Mouse (Mus musculus) cerebral cortex, adult 2 months (tissue): ENCODE data around the gene Lipn.

Experiments used
- WGBS: fragments of 180-500 bp; shearing (Covaris S2); methylation state at CpG from one replicate; pipeline ENCODE4 v1.1.7; 2018; 5-methylcytosine and 5-hydroxymethylcytosine counted together

The Lipn gene

DNA sequence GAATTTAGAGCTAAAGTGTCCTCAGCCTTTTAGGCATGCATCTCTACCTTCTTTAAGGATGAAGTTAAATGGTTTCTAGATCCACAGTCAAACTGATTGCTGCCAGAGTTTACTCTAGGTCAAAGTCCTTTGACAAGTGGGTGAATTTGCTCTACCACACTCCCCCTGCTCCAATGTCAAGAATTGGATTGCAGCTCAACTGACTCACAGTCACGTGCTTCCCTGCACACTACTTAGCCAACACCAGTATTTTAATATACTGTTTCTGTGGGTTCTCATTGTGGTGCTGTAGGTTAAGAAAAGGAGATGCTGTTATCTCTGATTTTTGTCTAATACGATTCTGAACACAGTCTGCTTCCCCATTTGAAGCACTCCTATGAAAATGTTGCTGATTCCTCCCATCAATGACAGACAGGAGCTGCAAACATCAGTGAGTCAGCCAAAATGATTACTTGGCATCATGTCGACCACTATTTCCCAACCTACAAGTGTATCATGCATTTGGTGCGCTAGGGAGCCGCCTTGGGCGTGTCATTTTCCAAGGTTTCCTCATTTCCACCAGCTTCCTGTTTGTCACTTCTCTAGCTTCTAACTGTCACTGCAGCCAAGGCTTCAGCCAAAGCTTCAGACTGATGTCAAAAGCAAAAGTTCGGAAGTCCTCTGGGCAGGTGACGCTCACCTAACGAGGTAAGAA is at the start of gene Lipn:
Gene Lipn (plus strand): TSS at position 580 of the 694 bp plus-strand sequence.
- 87% methylated on average over 9 of the region's 9 CpGs for WGBS

DNA sequence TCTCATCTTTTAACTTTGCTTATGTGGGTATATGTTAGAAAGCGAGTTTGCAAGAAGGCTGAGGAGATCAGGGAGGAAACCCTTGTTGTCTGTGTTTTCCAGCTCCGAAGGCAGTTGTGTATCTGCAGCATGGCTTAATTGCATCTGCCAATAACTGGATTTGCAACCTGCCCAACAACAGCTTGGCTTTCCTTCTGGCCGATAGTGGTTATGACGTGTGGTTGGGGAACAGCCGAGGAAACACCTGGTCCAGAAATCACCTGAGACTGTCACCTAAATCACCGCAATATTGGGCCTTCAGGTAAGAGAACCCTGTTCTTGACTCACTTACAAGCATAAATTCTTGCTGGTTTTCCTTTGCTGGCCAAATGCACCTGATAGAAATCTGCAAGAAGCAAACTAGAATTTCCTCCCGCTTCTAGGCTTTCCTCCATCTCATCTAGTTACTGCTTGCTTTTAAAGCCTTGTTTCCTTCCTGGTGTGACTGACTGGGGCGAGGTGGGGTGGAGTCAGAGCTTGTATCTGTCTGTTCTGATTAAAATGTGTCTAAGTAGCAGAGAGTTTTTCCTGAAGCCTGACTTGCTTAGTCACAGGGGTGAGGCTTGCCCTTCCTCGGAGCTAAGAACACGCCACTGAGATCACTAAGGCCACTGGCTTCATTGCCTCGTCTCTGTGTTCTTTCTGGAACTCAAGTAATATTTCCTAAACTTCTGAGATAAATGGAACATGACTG is 45.6 kb upstream of the Lipn start:
- 87% methylated on average over 11 of the region's 11 CpGs for WGBS

GRCm38 (mm10) chr19:34022759-34023158 is 44.4 kb upstream of the Lipn start:
- 37% methylated on average over 3 of the region's 3 CpGs for WGBS

DNA sequence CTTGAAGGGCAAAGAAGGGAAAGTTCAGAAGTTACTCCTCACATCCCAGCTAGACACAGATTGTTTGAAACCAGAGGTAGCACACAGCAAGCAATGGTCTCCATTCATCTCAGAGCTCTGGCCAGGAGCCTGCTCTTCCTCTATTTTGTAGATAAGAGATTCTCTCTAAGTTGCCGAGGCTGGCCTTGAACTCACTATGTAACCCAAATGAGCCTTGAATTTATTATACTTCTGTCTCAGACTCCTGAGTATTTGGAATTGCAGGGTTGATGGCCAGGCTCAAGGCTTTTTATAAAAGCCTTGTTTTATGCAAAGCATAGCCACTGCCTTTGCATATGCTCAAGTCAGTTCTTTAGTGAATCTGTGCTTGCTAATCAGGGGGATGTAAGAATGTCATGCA is 27.4 kb upstream of the Lipn start:
- WGBS = 78% methylated on average over 1 of the region's 1 CpGs

- WGBS = 63% methylated on average over 6 of the region's 6 CpGs
These were observed 24.1 kb upstream of the Lipn start for GRCm38 (mm10) chr19:34043008-34043407.

GRCm38 (mm10) chr19:34049371-34050039 is 17.7 kb upstream of the Lipn start:
- 80% methylated on average over 3 of the region's 3 CpGs for WGBS

DNA sequence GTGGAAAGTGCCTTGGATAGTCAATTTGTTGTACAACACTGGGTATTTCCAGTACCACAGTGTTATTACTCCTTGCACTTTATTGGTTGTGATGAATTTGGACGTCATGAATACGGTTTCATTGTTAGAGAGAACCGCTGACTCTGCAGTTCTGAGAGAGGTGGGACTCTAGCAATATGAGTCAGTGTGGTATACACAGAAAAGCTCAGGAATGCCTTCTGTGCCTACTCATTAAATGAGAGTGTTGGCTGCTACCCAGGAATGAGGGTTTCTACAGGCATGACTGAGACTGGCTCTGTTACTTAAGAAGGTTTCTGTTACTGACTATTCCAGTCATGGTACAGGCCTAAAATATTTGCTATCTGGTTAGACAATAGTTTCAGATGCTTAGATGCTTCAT is 15.7 kb upstream of the Lipn start:
- 44% methylated on average over 3 of the region's 3 CpGs for WGBS

DNA sequence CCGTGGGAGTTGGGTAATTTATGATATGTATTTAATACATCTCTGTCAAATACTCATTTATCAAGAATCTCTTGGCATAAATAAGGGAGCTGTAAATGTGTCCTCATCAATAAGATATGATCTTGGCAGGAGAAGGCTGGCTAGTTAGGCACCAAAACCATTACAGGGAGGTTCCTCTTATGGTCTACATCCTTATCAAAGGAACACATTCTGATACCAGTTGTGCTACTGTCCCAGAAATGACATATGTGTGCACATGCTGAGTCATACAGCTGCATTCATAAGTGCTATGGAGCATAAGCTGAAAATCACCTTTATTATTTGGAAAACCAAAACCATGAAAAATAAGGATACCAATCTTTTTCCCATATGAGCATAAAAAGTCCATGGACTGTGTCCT is 3.6 kb upstream of the Lipn start:
- 58% methylated on average over 1 of the region's 1 CpGs for WGBS

DNA sequence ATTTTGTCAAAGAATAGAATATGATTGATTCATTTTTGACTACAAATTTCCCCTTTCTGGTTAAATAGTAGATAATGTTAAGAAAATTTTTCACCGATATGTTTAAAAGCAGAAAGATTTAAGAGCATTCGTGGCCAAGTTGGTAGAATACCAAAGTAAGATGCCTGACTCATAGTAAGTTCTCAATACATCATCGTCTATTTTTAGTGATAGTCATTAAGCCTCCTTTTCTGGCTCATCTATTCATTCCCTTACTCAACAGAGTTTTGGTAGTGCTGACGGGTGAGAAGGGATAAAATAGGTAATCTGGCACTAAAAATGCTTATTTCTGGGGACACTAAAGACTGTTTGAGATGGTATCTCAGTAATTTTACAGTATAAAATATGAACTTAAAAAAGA is 3.1 kb upstream of the Lipn start:
- 38% methylated on average over 4 of the region's 4 CpGs for WGBS

DNA sequence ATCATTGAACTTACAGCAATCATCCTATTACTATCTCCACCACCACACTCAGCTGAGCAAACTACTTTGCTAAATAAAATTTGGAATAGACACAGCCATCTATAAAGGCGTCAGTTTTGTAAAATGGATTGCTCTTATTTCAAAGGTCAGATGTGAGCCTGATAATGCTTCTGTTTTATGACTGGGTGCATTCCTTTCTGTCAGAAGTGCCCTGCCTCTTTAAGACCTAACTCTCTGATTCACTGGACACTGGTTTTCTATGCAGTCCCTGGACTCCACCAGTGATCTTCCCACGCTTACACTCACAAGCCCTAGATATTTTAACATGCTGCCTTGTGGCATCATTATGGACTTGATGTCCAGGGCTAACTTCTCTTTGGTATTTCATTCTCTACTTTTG is 11.0 kb downstream of the Lipn start:
- 86% methylated on average over 2 of the region's 2 CpGs for whole genome bisulfite sequencing

DNA sequence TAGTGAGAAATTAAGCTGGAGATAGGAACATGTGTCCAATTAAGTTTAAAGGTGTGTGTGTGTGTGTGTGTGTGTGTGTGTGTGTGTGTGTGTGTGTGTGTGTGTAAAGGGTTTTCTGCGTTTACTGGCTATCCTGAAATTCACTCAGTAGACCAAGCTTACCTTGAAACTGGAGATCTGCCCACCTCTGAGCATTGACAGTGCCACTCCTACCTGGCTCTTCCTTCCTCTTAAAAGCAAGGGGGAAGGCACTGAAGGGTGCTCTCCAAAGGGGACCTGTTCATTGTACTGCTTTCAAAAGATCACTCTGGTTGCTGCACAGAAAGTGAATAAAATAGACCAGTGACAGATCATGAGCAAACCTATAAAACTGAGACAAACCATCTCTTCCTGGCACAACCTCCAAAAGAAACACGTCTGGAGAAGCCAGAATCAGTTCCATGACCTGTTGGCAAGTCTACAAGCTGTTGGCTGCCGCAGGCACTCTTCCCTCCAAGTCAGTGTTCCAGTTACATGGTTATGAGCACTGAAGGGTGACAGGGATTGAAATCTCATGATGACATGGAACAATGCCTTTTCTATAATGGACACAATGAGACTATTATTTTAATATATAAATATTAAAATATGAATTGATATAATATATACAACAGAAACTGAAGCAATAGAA is 22.0 kb downstream of the Lipn start:
- 62% methylated on average over 3 of the region's 3 CpGs for WGBS

DNA sequence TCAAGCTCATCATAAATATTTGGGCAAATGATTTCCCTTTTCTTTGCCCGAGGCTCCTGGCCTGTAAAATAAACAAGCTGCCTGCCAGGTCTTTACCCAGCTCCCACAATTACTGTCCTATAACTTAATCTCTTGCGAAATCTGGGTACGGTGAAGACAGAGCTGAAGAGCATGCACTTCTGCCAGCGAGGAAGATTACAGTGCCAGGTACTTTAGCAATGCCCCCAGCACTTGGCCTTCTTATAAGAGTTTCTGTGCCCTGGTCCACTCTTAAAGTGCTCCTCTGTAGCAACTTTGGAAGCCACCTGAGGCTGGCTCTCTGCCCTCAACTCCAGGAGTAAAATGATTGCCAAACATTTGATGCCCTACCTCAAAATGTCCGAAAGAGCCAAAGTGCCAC is 28.2 kb downstream of the Lipn start:
- 81% methylated on average over 5 of the region's 5 CpGs for WGBS

DNA sequence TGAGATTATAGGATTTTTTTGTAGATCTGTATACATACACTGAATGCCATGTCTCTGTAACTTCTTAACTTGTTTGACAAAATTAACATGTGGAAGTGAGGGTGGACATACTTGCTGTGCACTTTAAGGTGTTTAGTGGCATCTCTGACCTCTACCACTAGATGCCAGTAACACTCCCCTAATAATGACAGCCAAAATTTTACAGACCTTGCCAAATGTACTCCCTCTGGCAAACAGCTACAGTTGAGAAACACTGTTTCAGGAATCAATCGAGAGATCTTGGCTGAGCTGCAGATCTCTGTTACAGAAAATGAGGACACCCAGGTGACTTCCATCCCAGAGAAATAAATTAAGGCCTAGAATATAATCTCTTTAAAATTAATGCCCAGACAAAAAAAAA is 29.1 kb downstream of the Lipn start:
- WGBS = 53% methylated on average over 1 of the region's 1 CpGs

GRCm38 (mm10) chr19:34100633-34101032 is 33.5 kb downstream of the Lipn start, which contains the start of gene Lipm:
Lipm (plus strand) TSS chr19:34100933.
- 89% methylated on average over 4 of the region's 4 CpGs for WGBS

- 90% methylated on average over 7 of the region's 7 CpGs for WGBS
These were observed 34.7 kb downstream of the Lipn start for GRCm38 (mm10) chr19:34101888-34102287.

DNA sequence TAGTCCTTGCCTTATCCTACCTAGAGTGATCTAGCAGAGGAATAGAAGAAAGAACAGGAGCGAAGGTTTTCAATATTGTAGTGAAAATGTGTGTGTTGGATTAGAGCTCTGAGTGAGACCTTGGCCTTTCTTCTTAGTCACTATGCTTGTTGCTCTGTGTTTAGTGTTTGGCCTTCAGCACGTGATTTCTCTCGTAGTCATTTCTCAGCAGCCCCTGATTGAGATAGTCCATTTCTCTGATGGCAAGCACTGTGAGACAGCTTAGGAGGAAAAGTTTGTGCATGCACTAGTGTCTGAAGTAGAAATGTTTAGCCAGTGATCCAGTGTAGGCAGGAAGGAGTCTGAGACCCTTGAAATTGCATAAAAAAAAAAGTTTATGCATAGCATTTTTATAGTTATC is 37.7 kb downstream of the Lipn start:
- 92% methylated on average over 3 of the region's 3 CpGs for WGBS

GRCm38 (mm10) chr19:34119102-34119501 is 51.9 kb downstream of the Lipn start:
- 86% methylated on average over 1 of the region's 1 CpGs for WGBS

- WGBS = 91% methylated on average over 4 of the region's 4 CpGs
These were observed 52.5 kb downstream of the Lipn start for GRCm38 (mm10) chr19:34119653-34120052.

- 67% methylated on average over 3 of the region's 3 CpGs for WGBS
These were observed 53.1 kb downstream of the Lipn start for GRCm38 (mm10) chr19:34120107-34120731.
